Mouse (Mus musculus) liver, postnatal 0 days (tissue): ENCODE measurements around the gene Irf2bpl.

Experiments
- CTCF ChIP-seq: sonication (generic); IDR thresholded peaks from 2 replicates; pipeline ENCODE4 v1.5.1; 2016; ENCODE audit warnings: antibody characterized with exemption, low read depth
- EP300 ChIP-seq: IDR thresholded peaks from 2 replicates; pipeline ENCODE4 v1.6.1; 2016; ENCODE audit warnings: antibody characterized with exemption, low read depth, mild to moderate bottlenecking

GRCm38 (mm10) chr12:86914351-86914750, 29.8 kb upstream of the Irf2bpl start:
- TF ChIP-seq CTCF (no peak), EP300 (no peak)
